Mouse (Mus musculus) right cerebral cortex, postnatal 25 days (tissue): Measurements from ENCODE around the gene Trf.
"Not testable (repeated sequence)": the region's sequence is repeated elsewhere in the genome, so short reads cannot be mapped to it uniquely, and the experiment has no call there.

Experiments
- DNase-seq: peaks from one replicate; pipeline ENCODE4 v3.0.0; 2022

Trf gene

GRCm38 (mm10) chr9:103214281-103214680 is 16.0 kb downstream of the Trf start:
- DNase-seq = no peak

- no peak for DNase-seq
Measured at GRCm38 (mm10) chr9:103213631-103214030, 16.6 kb downstream of the Trf start.

- DNase-seq = no peak
Measured at GRCm38 (mm10) chr9:103212654-103213420, 17.4 kb downstream of the Trf start.

GRCm38 (mm10) chr9:103208802-103209423 is 21.3 kb downstream of the Trf start:
- no peak for DNase-seq

- DNase-seq = peak; percentile 51
Measured at GRCm38 (mm10) chr9:103207846-103208245, 22.4 kb downstream of the Trf start.

- no peak for DNase-seq
Measured at GRCm38 (mm10) chr9:103205786-103206185, 24.5 kb downstream of the Trf start.

- DNase-seq = peak; percentile 92
Measured at GRCm38 (mm10) chr9:103201561-103202260, 28.5 kb downstream of the Trf start, which contains the start of gene Srprb. Gene Srprb (minus strand): TSS chr9:103202137.

GRCm38 (mm10) chr9:103188416-103188815 is 41.8 kb downstream of the Trf start:
- DNase-seq = no peak

- no peak for DNase-seq
Measured at GRCm38 (mm10) chr9:103186747-103187146, 43.5 kb downstream of the Trf start.

- no peak for DNase-seq
Measured at GRCm38 (mm10) chr9:103185946-103186345, 44.3 kb downstream of the Trf start.

- DNase-seq = no peak
Measured at GRCm38 (mm10) chr9:103184855-103185254, 45.4 kb downstream of the Trf start.

- no peak for DNase-seq
Measured at GRCm38 (mm10) chr9:103181886-103182285, 48.4 kb downstream of the Trf start.

GRCm38 (mm10) chr9:103180807-103181565 is 49.3 kb downstream of the Trf start:
- peak; percentile 33 for DNase-seq

- no peak for DNase-seq
Measured at GRCm38 (mm10) chr9:103180303-103180702, 49.9 kb downstream of the Trf start.

GRCm38 (mm10) chr9:103175692-103176091 is 54.6 kb downstream of the Trf start:
- DNase-seq = no peak

GRCm38 (mm10) chr9:103174771-103175519 is 55.3 kb downstream of the Trf start:
- DNase-seq = no peak

GRCm38 (mm10) chr9:103168771-103169170 is 61.5 kb downstream of the Trf start:
- no peak for DNase-seq

GRCm38 (mm10) chr9:103168046-103168445 is 62.2 kb downstream of the Trf start:
- DNase-seq = no peak

- no peak for DNase-seq
Measured at GRCm38 (mm10) chr9:103163806-103164205, 66.4 kb downstream of the Trf start.

- DNase-seq = not testable (repeated sequence)
Measured at GRCm38 (mm10) chr9:103155158-103155557, 75.1 kb downstream of the Trf start.

GRCm38 (mm10) chr9:103154568-103154967 is 75.7 kb downstream of the Trf start:
- DNase-seq = no peak
